Mouse (Mus musculus) 416B (cell line): ENCODE measurements around the gene Ercc1.

Source experiments
- DNase-seq: peaks from one replicate; pipeline ENCODE4 v3.0.0; 2011; ENCODE audit warnings: low read depth

Ercc1 gene

DNA sequence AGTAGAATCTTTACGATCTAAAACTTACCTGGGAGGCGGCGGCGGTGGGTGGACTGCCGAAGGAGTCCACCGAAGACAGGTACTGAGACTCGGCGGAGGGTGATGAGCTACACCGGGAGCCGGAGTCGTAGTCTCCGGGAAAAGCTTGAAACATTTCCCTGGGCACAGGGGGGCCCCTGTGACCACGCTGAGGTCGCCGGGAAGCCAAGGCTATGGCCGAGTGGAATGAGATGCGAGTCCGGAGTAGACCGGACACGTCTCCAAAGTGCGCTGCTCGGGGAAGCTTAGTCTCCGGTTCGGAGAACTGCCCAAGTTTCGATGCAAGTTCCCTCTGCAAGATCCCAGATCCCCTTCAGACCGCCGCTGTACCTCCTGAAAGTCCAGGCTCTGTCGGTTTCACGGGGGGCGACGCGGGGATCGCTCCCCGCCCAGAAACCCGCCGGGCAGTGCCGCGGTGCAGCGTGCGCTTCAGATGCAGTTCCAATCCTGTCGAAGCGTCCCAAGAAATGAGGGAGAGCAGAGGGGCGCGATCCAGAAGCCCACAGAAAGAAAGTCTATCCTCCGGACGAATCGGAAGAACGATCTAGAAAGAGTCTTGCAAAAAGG is 35.2 kb upstream of the Ercc1 start:
- no peak for DNase-seq

DNA sequence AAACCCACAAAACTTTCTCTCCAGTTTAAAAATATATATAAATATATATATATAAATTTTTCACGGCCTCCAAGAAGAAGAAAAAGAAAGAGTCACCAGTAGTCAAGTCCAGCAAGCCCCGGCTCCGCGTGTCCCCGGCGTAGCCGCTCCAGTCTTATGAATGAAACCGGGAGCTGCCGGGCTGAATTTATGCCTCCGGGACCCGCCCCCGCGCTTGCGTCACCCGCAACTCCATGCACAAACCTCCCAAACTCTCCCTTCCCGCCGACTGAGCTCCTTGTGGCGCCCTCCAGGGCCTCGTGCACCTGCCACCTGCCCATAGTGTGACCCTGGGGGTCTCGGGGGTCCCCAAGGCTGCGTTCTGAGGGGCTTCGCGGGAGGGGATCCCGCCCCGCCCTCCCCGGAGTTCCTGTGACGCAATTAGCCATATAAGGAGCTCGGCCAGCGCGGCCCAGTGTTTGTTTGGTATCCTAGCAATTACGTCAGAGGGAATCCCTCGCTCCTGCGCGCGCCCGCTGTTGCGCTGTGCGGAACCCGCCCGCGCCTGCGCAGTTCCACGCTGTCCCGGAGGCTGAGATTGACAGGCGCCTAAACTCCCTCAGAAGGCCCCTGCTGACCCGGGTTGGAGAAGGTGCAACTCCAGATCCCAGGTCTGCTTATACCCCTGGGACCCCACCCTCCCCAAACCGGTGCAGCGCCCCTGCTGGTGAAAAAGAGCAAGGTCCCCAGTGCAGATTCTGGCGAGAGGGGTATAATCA is 34.5 kb upstream of the Ercc1 start, which contains the start of gene Fosb:
TSS of gene Fosb (minus strand) at position 168 of the 758 bp plus-strand sequence.
- peak; percentile 97 for DNase-seq

DNA sequence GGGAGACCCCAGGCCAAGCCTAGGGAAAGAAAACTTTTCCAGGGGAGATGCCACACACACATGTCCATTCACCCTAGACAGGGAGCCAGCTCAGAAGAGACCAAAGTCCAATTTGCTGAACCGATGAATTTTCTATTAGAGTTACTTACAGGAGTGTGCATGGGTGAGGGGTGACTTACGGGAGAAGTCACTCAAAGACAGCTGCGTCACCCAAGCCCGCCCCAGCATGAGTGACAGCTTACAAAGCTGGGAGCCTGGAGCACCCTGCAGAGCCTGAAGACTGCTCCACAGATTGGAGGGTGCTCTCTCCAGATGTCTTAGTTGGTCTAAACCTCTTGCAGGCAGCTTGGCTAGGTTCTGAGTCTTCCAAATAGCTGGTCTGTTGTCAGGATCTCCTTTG is 32.6 kb upstream of the Ercc1 start:
- DNase-seq = no peak

DNA sequence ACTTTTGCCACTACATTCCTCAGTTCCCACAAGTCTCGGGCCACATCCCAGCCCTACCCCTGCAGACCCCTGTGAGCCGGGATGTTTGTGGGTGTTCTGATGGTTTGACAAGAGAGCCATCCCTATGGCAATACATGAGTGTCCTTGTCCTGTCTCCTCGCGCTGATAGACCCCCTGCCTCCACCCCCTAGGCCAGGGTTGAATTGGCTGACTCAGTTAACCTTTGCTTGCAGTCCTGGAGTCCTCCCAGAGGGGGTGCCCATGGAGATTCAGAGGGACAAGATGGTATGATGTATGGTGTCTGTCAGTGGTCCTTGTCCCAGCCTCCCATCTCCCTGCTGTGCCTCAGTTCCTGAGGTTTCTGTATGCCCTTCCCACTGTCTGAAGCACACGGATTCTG is 30.5 kb upstream of the Ercc1 start:
- no peak for DNase-seq

DNA sequence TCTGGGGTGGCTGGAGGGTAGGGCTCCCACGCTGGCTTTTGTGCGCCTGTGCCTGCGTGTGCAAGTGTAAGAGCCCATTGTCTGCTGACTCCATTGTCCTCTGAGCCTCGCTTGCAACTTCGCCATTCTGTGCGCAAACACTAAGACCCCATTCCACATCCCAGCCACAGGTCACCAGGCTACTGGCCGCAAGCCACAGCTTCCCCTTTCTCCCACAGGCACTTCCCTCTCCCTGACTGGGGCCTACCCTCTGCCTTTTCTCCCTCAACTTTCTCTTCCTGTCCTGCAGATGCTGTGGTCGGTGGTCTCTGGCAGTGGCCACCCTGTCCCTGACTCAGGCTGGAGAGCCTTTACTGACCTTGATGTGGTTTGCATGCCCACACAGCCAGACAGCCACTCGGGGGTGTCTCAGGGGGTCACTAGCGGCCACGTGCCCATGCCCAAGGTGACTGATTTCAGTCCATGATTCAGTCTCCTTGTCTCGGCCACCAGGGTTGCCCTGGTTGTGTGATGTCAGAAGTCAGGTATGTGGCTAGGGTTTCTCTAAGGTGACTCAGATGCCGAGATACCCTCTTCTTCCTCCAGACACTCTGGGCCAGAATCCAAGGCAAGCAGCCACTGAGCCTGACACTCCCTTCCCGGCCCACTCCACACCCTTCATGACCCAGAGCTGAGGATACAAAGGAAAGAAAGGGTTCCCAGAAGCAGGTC is 28.0 kb upstream of the Ercc1 start:
- DNase-seq = peak; percentile 93

DNA sequence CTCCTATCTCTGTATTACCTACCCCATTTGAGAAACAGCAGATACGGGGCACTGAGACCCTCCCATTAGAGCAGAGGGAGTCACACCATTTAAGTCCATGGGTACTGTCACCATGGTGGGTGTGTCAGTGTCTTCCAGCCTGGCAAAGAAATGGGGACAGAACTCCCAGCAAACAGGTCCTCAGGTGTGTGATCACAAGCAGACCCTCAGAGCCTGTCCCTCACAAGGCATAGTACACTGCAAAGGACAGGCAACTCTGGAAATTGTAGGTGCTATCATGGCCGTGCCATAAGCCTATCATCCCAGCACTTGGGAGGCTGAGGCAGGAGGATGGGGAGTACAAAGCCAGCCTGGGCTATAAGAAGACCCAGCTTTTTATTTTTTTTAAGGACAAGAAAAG is 26.4 kb upstream of the Ercc1 start:
- no peak for DNase-seq

DNA sequence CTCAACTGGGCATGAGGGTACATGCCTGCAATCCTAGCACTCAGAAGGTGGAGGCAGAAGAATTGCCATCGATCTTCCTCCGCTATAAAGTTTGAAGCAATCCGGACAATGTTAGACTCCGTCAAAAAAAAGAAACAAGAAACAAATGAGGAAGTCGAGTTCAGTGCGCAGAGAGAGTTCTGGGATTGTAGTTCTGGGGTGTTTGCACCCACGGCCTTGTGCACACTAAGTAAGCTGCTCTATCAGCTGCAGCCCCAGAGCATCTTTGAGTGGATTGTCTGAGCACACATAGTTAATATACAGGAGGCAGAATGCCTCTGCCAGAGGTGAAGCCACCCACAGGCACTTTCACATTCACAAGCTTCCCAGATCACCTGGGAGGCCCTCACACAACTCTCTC is 25.9 kb upstream of the Ercc1 start:
- DNase-seq = no peak

DNA sequence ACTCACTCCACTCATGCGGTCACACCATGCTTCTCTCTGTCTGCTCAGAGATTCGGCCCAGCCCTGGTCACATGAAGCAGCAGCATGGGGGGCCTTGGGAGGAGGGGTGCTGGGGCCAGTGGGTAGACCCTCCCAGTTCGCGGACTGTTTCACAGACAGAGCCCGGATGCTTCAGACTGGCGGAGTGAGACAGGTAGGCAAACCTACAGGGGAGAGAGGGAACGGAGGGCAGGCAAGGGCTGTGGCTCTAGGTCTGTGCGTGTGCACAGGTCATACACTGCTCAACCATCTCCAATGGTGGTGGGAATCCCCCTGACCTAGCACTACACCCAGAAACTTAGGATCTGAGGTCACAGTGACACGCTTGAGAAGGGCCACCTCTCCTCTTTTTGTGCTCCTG is 25.1 kb upstream of the Ercc1 start:
- no peak for DNase-seq

DNA sequence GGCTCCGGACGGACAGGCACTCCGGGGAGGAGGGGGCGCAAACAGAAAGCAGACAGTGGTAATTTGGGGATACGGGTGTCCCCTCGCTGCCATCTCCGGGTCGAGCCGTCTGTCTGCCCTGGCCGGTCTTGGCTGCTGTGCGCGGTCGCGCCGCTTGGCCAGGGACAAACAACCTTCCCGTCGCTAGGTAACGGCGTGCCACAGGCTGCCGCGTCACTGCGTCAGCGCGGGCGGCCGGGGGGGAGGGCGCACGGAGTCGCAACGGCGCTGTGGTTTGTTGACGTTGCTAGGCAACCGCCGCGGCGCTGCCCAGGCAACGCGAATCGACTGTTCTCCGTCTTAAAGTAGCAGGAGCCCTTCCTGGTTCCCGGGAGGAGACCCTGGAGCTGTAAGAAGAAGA is 24.7 kb upstream of the Ercc1 start:
- peak; percentile 93 for DNase-seq

DNA sequence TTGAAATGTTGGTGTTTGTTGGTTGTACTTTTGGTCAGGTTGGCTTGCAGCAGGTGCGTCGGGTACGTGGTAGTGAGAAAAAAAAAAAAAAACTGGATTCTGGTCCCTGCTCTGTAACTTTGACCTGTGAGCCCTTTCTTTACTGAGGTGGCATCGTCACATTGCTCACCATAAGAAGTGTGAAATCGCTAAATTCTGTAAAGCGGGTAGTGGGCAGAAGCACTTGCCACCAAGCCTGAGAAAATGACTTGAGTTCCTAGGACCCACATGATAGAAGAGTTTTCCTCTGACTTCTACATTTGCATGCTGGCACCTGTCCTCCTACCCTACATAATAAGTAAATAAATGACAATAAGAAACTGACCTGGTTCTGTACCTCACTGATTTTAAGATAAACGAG is 23.9 kb upstream of the Ercc1 start:
- no peak for DNase-seq

DNA sequence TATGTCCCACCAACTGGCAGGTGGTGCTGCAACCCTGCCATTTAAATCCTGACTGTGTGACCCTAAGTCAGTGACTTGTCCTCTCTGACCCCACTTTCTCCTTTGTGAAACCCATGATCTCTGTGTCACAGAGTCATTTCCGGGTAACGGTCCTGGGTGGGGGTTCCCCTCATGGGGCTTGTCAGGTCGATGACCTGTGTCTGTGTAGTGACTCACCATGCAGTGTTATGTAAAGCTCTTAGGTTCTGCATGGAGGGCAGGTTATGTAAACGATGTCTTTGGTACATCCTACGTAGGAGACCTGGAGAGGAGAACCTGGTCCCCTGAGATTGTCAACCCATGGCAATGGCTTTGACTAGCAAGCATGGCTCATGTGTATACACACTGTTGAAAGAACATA is 23.1 kb upstream of the Ercc1 start:
- DNase-seq = peak; percentile 62

DNA sequence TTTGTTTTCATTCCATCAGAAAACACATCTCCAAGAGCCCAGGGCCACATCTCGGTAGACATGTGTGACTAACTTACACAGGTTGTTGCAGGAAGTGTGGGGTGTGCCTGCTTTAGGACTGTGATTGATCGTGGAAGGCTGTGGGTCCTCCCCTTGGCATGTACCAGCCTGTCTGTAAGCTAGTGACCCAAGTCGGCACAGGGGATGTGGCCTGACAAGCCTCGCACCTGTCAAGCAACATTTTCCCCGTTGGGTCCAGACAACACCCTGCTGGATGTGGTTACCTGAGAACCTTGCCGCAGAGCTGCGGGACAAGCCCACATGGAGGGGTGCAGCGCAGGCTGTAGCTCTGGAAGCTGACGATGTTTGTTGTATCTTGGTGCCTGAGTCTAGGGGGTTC is 22.1 kb upstream of the Ercc1 start:
- DNase-seq = no peak

DNA sequence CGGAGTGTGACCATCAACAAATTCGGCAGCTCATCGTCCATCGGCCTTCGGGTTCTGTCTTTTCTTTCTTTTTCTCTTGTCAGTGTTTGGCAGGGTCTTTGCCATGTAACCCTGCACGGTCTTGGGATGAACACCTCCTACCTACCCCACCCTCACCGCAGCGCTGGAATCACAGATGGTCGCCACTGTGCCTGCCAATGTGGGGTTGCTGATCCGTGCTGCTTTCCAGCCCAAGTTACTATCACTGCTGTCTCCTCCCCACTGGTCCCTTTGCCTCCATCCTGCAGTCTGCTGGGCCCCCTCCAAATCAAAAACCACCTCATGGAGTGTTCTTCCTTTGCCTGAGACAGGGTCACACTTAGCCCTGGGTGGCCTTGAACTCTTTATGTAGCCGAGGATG is 20.4 kb upstream of the Ercc1 start:
- no peak for DNase-seq

DNA sequence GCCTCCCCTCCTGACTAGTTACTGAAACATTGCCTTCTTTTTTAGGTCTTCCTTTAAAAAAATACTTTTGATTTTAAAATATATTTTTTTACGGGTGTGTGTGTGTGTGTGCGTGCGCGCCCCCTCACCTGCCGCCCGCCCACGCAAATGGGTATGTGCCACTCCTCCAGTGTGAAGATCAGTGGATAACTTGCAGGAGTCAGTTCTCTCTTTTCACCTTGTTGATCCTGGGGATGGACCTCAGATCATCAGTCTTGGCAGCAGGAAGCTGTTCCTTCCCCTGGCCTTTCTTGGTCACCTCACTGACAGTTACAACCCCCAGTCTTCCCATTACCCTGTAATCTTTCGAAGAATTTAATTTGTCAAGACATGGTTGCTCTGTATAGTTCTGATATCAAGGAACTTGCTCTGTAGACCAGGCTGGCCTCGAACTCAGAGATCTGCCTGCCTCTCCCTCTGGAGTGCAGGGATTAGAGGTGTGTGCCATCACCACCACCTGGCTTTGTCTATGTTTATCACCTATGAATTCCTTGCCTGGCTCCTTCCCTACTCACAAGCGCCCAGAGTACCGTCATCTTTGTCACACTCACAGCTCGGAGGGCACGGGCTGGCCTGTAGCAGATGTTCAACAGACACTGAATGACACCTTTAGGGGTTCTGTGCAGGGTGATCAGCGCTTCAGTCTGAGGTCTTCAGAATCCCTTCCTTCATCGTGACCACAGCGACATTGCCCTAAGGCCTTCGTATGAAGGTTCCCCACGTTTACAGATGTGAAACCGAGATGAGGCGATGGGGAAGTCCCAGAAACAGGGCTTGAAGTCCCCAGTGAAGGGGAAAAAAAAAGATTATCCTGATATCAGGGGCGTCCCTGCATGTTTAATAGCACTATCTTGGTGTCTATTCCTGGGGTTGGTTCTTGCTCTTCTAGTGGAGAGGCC is 19.0 kb upstream of the Ercc1 start:
- no peak for DNase-seq

DNA sequence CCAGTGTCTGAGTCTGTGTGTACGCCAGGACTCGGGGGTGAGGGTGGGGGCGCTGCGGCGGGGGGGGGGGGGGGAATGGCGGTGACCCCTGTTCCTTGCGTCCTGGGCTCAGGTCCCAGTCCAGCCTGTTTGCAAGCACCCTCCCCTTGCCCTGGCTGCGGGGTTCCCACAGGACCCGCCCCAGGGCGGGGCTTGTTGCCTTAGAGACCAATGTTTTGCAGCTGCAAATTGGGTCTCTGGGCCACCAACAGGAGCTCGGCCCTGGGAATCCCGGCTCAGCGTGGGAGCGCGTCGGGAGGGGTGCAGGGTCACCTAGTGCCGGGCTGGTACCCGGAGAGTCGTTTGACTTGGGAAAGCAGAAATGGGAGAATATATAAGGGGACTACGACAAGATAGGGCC is 18.2 kb upstream of the Ercc1 start:
- DNase-seq = peak; percentile 59

DNA sequence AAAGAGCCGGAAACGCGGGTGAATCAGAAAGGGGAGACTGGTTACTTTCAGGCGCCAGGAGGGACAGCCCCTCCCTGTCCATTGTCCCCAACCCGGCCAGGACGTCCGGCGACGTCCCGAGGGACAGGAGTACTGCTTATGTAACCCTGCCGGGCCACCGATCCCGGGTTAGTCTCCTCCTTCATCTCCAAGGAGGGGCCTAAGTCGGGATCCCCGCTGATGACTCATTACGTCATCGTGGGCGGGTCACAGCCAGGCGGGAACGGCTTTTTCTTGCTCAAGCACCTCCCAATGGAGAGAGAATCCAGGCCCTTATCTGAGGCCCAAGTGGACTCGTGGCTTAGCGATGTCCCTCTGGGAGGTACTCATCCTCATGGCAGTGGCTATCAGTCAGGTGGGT is 17.4 kb upstream of the Ercc1 start:
- DNase-seq = peak; percentile 88

DNA sequence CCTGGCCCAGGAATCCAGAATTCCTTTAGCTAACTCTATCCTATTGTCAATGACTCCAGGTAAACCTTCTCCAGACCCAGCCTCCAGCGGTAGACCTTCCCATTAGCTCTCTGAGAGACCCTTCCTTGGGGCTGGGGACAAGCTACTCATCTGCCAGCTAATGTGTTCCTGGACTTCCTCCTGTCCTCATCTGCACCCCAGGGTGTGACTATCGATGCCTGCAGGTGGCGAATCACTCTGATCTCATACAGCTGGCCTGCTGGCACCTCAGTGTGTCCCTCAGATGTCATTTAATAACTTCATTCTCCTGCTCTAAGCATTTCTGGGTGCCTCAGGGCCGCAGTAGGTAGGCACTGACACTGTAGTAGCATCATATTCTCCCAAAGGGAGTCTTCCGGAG is 16.8 kb upstream of the Ercc1 start:
- DNase-seq = no peak

DNA sequence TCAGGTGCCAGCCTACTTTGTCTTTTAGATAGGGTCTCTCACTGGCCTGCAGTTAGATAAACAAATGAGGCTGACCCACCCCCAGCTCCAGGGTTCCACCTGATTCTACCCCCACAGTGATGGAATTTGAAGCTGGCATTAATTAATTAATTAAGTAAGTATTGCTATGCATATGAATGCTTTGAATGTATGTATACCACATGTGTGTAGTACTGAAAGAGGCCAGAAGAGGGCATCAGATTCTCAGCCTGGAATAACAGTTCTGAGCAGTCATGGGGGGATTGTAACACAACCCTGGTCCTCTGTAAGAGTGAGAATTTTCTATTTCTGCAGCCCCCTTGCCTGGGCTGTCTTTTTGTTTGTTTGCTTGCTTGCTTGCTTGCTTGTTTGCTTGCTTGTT is 16.2 kb upstream of the Ercc1 start:
- DNase-seq = peak; percentile 52

DNA sequence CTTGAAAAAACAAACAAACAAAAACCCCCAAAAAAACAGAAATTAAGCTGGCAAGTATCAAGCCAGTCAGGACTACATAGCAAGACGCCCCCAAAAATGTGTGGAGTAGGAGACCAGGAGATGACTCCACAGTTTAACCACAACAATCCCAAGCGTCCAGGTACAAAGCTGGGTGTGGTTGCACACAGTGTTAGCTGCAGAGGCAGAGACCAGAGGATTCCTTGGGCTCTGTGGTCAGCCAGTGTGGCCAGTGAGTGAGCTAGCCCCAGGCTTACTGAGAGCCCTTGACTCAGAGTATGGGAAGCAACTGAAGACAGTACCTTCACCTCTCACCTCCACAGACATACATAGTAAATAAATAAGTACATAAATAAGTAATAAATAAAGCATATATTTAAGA is 12.7 kb upstream of the Ercc1 start:
- peak; percentile 37 for DNase-seq

DNA sequence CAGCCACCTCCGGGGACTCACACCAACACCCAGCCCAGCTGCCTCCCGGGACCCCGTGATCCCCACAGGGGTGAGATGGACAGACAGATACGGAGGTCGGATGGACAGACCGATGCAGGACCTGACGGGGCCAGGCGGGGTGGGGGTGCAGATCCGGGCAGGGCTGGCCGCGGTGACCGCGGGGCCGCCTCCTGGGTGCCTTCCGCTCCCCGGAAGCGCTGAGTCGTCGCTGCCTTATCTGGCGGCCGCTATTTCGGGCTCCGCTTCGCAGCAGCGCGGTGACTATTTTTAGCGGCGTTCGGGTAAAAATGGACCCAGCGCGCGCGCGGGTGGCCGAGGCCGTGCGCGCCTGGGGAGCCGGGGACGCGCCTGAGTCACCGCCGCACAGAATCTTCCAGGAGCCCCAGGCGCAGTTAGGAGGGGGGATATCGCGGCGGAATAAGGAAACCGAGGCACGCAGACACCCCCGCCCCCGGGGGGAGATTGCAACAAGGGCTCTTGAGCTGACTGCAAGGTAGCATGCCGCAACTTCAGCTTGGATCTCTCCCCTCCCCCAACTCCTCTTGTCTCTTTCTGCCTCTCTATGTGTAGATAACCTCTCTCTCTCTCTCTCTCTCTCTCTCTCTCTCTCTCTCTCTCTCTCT is 11.7 kb upstream of the Ercc1 start:
- peak; percentile 65 for DNase-seq

DNA sequence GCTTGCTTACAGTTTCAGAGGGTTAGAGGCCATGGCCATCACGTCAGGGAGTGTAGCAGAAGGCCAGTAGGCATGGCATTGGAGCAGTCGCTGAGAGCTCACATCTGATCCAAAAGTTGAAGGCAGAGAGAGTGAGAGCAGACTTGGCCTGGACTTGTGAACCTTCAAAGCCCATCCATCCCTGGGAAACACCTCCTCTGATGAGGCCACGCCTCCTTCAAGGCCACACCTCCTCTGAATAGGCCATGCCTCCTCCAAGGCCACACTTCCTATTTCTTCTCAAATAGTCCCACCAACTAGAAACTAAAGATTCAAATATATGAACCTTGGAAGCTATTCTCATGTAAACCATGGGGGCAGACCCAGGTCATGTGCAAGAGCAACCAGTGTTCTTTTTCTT is 9.0 kb upstream of the Ercc1 start:
- peak; percentile 77 for DNase-seq

DNA sequence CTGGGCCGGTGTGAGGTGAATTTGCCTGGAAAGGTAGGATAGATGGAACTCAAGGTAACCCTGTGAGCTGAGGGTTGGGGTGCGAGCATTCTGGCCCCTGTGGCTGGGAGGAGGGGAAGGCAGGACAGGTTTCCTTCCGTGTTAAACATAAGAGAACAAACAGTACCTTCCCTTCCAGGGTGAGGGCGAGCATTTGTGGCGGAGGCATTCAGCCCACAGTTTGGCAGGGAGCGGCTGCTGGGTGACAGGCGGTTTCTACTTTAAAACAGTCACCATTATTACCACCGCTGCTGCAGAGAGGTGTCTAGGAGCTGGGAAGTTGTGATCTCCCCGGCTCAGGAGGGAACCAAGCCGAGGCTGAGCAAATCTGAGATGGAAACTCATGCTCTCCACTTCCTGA is 7.5 kb upstream of the Ercc1 start:
- DNase-seq = no peak
